Mouse (Mus musculus) ovary, postnatal 14 days (tissue): ENCODE measurements at regions not wholly inside any gene's neighbourhood (a gene's known extent, or its start where the extent isn't known, plus 50 kb on each side); places are given as distances from the start of the nearest gene placed in this dataset.
A peak's percentile ranks its signal among the peaks of the same experiment; 100 is the strongest.

Experiments
- DNase-seq: peaks from one replicate; pipeline ENCODE4 v3.0.0; 2022; ENCODE audit warnings: low spot score

GRCm38 (mm10) chr3:58311104-58311685, 103.3 kb upstream of the Tsc22d2 start:
- DNase-seq = no peak

GRCm38 (mm10) chr3:58312623-58313022, 101.9 kb upstream of the Tsc22d2 start:
- no peak for DNase-seq

DNA sequence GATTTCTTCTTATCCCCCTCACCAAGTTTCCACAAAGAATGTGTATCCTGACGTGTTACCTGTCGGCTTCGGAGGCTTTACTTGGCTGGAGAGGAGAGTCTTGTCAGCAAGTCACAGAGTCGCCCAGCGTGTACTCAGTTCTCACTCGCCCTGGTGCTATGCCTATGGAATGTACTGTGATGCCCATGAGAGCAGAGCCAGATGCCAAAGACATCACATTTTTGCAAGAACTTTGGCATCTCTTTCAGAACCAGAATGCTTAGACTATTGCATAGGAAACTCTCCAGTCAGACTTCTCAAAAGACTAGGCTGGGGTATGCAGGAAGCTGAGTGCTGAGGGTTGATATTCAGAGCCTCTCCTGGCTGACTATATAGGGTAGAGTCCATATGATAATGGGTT, 99.3 kb upstream of the Tsc22d2 start:
- DNase-seq = no peak

GRCm38 (mm10) chr3:58317240-58317639, 97.3 kb upstream of the Tsc22d2 start:
- no peak for DNase-seq

DNA sequence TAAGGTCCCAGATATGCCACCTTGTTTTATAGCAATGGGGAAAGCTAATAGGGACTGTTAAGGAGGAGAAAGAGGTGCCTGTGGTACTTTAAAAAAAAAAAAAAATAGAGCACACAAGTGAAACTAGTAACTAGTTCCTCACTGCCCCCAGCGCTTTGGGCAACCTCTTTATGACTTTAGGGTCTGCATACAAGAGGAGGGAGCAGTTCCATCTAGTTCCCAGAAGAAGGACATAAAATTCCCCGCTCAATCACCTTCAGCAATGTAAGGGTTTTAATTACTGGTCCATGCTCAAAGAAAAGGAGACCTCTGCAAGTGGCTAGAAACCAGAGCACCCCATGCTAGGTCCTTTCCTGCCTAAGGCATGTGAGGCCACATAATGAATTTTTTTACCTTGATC, 95.8 kb upstream of the Tsc22d2 start:
- no peak for DNase-seq

DNA sequence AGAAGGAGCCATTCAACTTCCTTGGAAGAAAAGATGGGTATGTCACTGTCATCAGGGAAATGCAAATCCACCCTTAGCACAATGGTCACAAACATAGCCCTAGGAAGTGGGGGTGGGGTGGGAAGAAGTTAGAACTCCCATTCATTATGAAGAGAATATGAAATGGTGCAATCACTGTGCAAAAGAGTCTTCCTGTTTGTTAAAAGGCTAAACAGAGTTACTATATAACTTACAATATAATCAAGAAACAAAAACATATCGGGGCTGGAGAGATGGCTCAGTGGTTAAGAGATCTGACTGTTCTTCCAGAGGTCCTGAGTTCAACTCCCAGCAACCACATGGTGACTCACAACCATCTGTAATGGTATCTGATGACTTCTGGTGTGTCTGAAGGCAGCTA, 95.1 kb upstream of the Tsc22d2 start:
- no peak for DNase-seq

DNA sequence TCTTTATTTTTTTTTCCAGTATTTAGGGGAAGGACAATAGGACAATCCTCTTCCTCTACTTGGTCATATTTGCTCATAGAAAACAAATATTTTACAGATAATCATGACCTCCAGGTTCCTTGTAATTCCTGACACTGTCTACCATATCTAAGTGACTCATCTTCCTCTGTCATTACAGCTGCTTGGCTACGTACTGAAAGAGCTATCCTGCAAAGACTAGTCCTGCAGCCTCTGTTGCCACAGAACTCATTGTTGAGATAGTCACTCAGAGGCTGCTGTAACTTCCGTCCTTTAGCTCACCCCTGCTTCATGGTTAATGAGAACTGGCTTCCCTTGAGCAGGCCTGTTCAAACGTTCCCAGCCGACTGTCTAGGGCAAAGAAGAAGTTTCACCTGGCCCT, 93.7 kb upstream of the Tsc22d2 start:
- DNase-seq = no peak

GRCm38 (mm10) chr3:58322322-58322721, 92.2 kb upstream of the Tsc22d2 start:
- DNase-seq = no peak

DNA sequence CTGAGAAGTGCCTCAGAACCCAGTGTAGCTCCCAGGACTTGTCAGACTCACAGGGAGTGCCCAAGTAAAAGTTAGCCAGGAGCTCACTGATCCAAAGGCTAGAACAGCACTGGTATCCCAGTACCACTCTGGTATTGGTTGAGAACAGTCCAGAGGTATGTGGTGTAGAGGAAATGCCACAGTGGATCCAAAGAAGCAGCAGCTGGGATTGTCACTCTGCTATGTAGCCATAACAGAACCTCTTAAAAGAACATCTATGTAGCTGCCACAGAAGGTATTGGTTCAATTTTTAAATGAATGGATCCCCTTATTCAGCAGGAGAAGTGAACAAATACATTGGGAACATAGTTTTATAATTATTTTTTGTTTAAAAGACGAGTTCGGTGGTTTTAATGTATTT, 86.8 kb upstream of the Tsc22d2 start:
- DNase-seq = no peak

DNA sequence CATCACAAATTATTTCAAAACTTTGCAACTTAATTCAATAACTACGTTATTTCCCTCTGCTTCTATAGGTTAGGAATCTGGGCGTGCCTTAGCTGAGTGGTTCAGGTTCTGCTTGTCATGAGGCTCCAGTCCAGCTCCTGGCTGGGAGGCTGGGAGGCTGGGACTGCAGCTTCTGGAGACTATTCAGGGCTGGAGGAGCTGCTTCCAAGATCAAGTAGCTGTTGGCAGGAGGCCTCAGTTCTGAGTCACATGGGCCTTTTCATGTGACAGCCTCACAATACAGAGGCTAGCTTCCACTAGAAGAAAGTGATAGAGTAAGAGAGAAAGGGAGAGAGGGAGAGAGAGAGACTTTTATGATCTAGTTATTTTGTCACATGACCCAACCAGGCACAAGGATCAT, 84.3 kb upstream of the Tsc22d2 start:
- DNase-seq = peak; percentile 22

GRCm38 (mm10) chr3:58333997-58334396, 80.5 kb upstream of the Tsc22d2 start:
- no peak for DNase-seq

GRCm38 (mm10) chr3:58335277-58335676, 79.2 kb upstream of the Tsc22d2 start:
- DNase-seq = no peak

GRCm38 (mm10) chr3:58336135-58336534, 78.4 kb upstream of the Tsc22d2 start:
- DNase-seq = no peak

- no peak for DNase-seq
These were observed 77.9 kb upstream of the Tsc22d2 start for GRCm38 (mm10) chr3:58336590-58336989.

DNA sequence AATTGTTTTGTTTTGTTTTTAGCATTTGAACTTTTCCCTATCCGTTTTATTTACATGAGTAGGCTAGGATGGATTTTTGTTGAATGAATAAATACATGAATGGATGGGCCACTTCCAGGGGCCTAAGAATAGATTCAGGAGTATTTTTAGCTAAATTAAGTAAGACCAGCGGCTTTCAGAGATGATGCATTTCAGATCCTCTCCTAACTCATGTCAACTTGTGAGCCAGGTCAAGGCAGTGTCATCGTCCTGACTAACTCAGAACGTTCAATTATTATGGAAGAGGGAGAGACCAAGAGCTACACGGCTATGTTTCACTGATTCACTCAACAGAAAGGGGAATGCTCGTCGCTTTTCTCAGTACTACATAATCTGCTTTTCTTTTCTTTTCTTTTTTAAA, 75.5 kb upstream of the Tsc22d2 start:
- no peak for DNase-seq

DNA sequence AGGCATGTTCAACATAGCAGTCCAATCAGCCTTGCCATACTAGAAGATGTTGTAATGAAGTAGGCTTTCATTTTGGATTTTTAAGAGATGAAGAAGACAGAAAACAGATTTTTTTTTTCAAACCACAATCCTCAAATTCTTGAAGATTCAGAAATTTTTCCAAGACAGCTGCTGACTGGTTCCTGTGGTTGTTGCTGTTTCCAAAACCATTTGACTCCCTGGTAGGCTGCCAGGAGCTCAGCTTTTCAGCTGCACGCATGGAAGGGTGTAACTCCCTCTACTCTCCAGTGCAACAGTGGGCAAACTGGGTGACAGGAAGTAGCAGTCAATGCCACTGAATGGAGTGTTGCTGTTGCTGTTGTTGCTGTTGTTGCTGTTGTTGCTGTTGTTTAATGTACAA, 72.4 kb upstream of the Tsc22d2 start:
- no peak for DNase-seq

- no peak for DNase-seq
These were observed 52.0 kb upstream of the Tsc22d2 start for GRCm38 (mm10) chr3:58362563-58362962.

DNA sequence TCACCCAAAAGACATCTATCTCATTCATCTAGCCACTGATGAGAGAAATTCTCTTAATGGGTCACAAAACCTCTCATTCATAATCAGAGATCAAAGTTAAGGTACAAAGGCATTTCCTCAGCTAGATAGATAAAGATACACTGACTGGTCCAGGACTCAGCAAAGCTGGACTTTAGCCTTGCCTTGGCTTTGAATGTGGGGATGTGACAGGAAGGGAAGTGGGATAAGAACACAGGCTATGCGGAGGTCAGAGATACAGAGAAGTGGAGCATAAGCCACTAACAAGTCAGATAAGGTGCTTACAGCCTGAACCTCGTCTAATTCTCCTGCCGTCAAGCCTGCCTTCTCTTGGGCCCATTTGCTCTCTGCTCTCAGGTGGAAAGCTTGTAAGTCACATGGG, 50.0 kb upstream of the Tsc22d2 start:
- no peak for DNase-seq
